Mouse (Mus musculus): ENCODE measurements at regions not wholly inside any gene's neighbourhood (a gene's known extent, or its start where the extent isn't known, plus 50 kb on each side); places are given as distances from the start of the nearest gene placed in this dataset.
"Not testable (repeated sequence)": the region's sequence is repeated elsewhere in the genome, so short reads cannot be mapped to it uniquely, and the experiment has no call there.

- in situ Hi-C loops (cut with MboI): no loop called here
Measured at GRCm38 (mm10) chr14:54000527-54000926, 253.4 kb downstream of the Dad1 start.

GRCm38 (mm10) chr14:53993427-53993826 is 260.5 kb downstream of the Dad1 start:
- in situ Hi-C loops (cut with MboI): no loop called here

- in situ Hi-C loops (cut with MboI): no loop called here
Measured at GRCm38 (mm10) chr14:53992712-53993286, 261.1 kb downstream of the Dad1 start.

- in situ Hi-C loops (cut with MboI): no loop called here
Measured at GRCm38 (mm10) chr14:53991390-53991789, 262.5 kb downstream of the Dad1 start.

- in situ Hi-C loops (cut with MboI): no loop called here
Measured at GRCm38 (mm10) chr14:53980771-53981170, 273.1 kb downstream of the Dad1 start.

- in situ Hi-C loops (cut with MboI): not testable (repeated sequence)
Measured at GRCm38 (mm10) chr14:53961426-53961825, 292.5 kb downstream of the Dad1 start.

- in situ Hi-C loops (cut with MboI): no loop called here
Measured at GRCm38 (mm10) chr14:53960779-53961178, 293.1 kb downstream of the Dad1 start.

GRCm38 (mm10) chr14:53935791-53936231 is 318.1 kb downstream of the Dad1 start:
- in situ Hi-C loops (cut with MboI): not testable (repeated sequence)

- in situ Hi-C loops (cut with MboI): not testable (repeated sequence)
Measured at GRCm38 (mm10) chr14:53935336-53935735, 318.6 kb downstream of the Dad1 start.

- in situ Hi-C loops (cut with MboI): no loop called here
Measured at GRCm38 (mm10) chr14:53910871-53911270, 343.0 kb downstream of the Dad1 start.

- in situ Hi-C loops (cut with MboI): no loop called here
Measured at GRCm38 (mm10) chr14:53904578-53904977, 349.3 kb downstream of the Dad1 start.

- in situ Hi-C loops (cut with MboI): no loop called here
Measured at GRCm38 (mm10) chr14:53901103-53901502, 352.8 kb downstream of the Dad1 start.

GRCm38 (mm10) chr14:53881304-53881703 is 372.6 kb downstream of the Dad1 start:
- in situ Hi-C loops (cut with MboI): no loop called here

GRCm38 (mm10) chr14:53876581-53876980 is 377.3 kb downstream of the Dad1 start:
- in situ Hi-C loops (cut with MboI): no loop called here

GRCm38 (mm10) chr14:53875736-53876135 is 378.2 kb downstream of the Dad1 start:
- in situ Hi-C loops (cut with MboI): no loop called here

- in situ Hi-C loops (cut with MboI): no loop called here
Measured at GRCm38 (mm10) chr14:53847049-53847448, 406.9 kb downstream of the Dad1 start.

- in situ Hi-C loops (cut with MboI): no loop called here
Measured at GRCm38 (mm10) chr14:53845646-53846045, 408.3 kb downstream of the Dad1 start.

GRCm38 (mm10) chr14:53832553-53832952 is 421.4 kb downstream of the Dad1 start:
- in situ Hi-C loops (cut with MboI): no loop called here

GRCm38 (mm10) chr14:53831651-53832050 is 422.3 kb downstream of the Dad1 start:
- in situ Hi-C loops (cut with MboI): no loop called here

- in situ Hi-C loops (cut with MboI): no loop called here
Measured at GRCm38 (mm10) chr14:53830717-53831116, 423.2 kb downstream of the Dad1 start.

- in situ Hi-C loops (cut with MboI): no loop called here
Measured at GRCm38 (mm10) chr14:53826782-53827181, 427.1 kb downstream of the Dad1 start.

- in situ Hi-C loops (cut with MboI): no loop called here
Measured at GRCm38 (mm10) chr14:53806231-53806630, 447.7 kb downstream of the Dad1 start.

- in situ Hi-C loops (cut with MboI): no loop called here
Measured at GRCm38 (mm10) chr14:53803698-53804620, 449.9 kb downstream of the Dad1 start.

Measured in mature B cell (primary cell).